Mouse (Mus musculus): ENCODE data around the gene Gltp. TPM values are rescaled to one million over a fixed set of nuclear protein-coding genes. Genes with fewer than 3 reads are reported as not detected.

Gltp gene
- total RNA-seq, 1 experiment from 2014 or later = 46.5 TPM

DNA sequence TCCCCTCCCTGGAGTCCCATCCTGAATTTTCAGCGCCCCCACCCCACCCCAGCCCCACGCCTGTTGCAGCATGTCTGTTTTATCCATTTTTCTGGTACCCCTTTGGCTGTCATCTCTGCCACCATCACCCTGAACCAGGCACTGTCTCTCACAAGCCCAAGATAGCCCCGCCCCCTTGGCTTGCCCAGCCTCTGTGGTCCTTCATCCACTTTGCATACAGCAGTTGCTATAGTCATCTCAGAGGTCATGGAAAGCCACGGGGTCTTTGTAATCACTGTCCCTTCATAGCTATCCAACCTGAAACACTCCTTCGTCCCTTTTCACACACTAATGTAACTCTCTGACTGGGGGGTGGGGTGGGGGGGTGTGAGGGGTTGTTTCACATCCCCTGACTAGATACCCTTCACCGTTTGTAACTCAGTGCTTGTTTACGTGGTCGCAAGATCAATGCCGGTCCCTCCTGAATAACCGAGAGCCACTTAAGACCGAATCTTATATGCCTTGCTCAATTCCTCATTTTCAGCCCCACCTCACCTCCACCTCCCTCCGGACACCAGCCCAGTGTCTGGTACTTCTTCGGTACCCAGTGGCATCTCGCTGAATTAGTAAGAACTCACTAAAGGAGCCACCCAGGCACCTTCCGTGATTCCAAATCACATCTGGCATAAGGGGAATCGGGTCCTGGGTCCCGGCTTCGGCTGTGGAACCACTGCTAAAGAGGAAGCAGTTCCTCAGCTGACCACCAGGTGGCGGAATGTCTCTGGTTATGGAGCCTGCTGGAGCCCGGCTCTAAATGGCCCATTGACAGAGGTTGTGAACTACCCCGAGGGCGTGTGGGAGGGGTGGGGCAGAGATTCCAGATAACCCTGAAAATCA is 51.8 kb downstream of the Gltp start:
- ATAC-seq (replicated peaks; ENCODE audit: insufficient number of reproducible peaks, low FRiP score, low TSS enrichment, poor library complexity, severe bottlenecking) = peak; percentile 92

DNA sequence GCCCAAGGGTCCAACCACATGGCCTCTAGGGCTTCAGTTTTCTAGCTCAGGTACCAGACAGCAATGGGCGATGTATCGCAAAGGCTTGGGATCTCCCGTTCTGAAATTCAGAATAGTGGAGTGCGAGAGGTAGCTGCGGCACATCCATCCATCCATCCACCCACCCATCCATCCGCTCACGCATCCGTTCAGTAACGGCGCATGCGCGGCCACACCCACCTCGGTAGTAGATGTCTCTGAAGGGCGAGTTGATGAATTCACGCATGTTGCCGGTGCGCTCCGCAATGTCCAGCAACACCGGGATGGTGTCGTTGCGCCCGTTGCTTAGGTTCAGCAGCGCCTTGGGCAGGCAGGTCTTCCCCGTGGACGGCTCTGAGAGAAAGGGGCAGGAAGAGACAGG is 54.7 kb downstream of the Gltp start:
- no peak for ATAC-seq (replicated peaks; ENCODE audit: insufficient number of reproducible peaks, low FRiP score, low TSS enrichment, poor library complexity, severe bottlenecking)

DNA sequence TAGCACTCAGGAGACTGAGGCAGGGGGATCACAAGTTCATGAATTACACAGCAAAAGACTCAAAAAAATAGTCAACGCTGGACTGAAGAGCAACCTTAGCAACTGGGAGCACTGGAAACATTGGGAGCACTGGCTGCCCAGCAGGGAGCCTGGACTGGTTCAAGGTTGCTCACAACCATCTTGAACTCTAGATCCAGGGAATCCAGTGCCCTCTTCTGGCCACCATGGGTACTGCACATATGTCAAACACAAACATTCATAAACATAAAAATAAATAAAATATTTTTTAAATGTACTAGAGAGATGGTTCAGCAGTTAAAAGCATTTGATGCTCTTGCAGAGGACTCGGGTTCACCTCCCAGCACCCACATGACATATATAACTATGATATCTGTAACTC is 59.4 kb downstream of the Gltp start:
- no peak for ATAC-seq (replicated peaks; ENCODE audit: insufficient number of reproducible peaks, low FRiP score, low TSS enrichment, poor library complexity, severe bottlenecking)

DNA sequence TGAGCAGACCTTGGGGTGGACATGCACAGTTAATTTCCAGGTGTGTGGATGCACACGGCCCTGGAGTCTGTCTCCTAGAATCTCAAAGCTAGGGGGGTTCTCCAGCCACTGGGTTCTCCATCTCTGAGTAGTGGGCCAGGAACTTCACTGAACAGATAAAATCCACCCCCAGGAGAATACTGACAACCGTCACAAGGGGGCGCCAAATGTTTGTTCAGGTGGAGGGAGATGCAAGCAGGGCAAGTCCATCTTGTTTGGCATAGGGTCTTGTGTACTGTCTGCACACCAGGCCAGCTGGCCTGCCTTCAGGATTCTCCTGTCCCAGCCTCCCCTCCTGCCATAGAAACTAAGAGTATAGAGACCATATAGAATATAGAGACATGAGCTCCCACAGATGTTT is 65.2 kb downstream of the Gltp start:
- ATAC-seq (replicated peaks; ENCODE audit: insufficient number of reproducible peaks, low FRiP score, low TSS enrichment, poor library complexity, severe bottlenecking) = 0 out of 2 replicates have a peak, but pooled peaks have one; percentile 28

DNA sequence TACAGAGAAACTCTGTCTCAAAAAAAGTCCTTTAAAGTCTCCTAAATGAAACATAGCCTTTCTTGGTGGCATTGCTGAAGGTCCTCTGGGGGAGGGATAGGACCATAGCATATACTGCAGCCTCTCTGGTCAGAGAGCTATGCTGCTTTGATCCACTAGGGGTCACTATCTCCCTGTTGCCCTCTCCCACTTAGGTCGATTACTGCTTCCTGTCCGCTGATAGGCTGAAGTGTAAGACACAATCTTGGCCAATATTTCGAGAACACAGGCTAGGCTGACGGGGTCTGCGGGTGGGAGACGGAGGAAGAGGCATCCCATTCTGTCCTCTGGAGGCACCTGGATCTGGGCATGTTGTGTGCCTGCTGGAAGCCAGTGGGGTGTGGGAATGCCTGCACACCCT is 70.5 kb downstream of the Gltp start:
- ATAC-seq (replicated peaks; ENCODE audit: insufficient number of reproducible peaks, low FRiP score, low TSS enrichment, poor library complexity, severe bottlenecking) = peak; percentile 67

Other genes starting within 250 kb of the Gltp start
- 2.8 to 8.7 TPM (median 3.5 TPM) in 3 replicates for gene Mmab, start 246.9 kb downstream of the Gltp start, total RNA-seq (2017)
- 2.8 to 8.7 TPM (median 3.2 TPM) in 3 replicates for gene Mvk, start 246.7 kb downstream of the Gltp start, total RNA-seq (2017)
- 0.75 TPM in 1 of 3 replicates, not detected in the others for gene Fam222a, start 123.0 kb downstream of the Gltp start, total RNA-seq (2017)
- not detected in 3 replicates for gene Trpv4, start 32.6 kb downstream of the Gltp start, total RNA-seq (2017)
- gene Tchp, start 16.8 kb upstream of the Gltp start, total RNA-seq (2017) = 9.8 to 16.3 TPM (median 12.8 TPM) in 3 replicates
- 185 to 246 TPM (median 193 TPM) in 3 replicates for gene Ankrd13a, start 83.7 kb upstream of the Gltp start, total RNA-seq (2017)
- gene Git2, start 84.5 kb upstream of the Gltp start, total RNA-seq (2017) = 118 to 169 TPM (median 121 TPM) in 3 replicates
- gene 1500011B03Rik, start 132.5 kb upstream of the Gltp start, total RNA-seq (2017) = 33.0 to 67.3 TPM (median 42.5 TPM) in 3 replicates
- 0.57 TPM in 1 of 3 replicates, not detected in the others for gene 4930519G04Rik, start 162.7 kb upstream of the Gltp start, total RNA-seq (2017)
- not detected in 3 replicates for gene Gm9936, start 167.7 kb upstream of the Gltp start, total RNA-seq (2017)
- gene Oasl2, start 206.0 kb upstream of the Gltp start, total RNA-seq (2017) = 10.6 to 17.9 TPM (median 14.4 TPM) in 3 replicates
- gene Oasl1, start 232.3 kb upstream of the Gltp start, total RNA-seq (2017) = 0.95 to 2.6 TPM (median 1.5 TPM) in 3 replicates